Mouse (Mus musculus) adrenal gland, adult 18-20 months (tissue): ENCODE data around the gene Washc2. TPM values are rescaled to one million over a fixed set of nuclear protein-coding genes. Genes with fewer than 3 reads are reported as not detected.
A peak's percentile ranks its signal among the peaks of the same experiment; 100 is the strongest.

Source experiments
- DNase-seq, 2 experiments: peaks; one replicate each; pipeline ENCODE4 v3.0.0; 2021 to 2022; ENCODE audit warnings: low spot score in 2 of 2
- total RNA-seq, 2 experiments: library from RNA; stranded (reverse); gene quantifications; 1 replicate in 1 of 2; 2 replicates in 1 of 2; pipeline ENCODE4 v1.2.3; 2021

Gene Washc2
- total RNA-seq, 2 experiments from 2014 or later, result 47.6 to 48.6 TPM

DNA sequence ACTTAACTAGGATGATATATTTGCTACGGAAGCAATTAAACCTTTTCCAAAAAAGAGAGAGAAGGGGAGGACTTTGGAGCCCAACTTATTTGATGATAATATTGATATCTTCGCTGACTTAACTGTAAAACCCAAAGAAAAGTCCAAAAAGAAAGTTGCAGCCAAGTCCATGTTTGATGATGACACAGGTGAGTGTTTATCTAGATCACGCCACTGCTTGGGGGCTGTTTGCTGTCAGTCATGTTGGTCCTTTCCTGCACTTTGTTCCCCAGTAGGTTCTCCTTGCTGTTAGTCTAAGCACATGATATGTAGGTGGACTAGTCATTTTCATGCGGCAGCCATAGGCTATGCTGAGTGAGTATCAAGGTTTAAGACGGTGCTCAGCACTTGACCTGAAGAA is 52.6 kb downstream of the Washc2 start:
- no peak for DNase-seq

DNA sequence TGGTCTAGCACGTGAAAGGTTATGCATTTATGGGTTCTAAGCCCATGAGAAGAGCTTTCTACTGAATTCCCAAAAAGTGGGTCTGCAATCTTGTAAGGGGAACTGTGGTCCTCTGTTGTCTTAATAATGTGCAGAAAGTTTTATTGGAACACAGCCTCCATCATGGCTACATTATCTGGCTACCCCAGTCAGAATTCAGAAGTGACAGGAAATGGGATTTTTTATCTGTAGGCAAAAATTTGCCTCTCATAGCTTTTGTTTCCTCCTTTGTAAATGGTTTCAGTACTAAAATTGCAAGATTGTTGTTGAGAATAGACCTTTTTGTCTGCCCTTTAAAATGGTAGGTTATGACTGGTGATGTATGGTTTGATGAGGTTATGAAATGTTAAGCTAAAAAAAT is 55.0 kb downstream of the Washc2 start:
- no peak for DNase-seq

DNA sequence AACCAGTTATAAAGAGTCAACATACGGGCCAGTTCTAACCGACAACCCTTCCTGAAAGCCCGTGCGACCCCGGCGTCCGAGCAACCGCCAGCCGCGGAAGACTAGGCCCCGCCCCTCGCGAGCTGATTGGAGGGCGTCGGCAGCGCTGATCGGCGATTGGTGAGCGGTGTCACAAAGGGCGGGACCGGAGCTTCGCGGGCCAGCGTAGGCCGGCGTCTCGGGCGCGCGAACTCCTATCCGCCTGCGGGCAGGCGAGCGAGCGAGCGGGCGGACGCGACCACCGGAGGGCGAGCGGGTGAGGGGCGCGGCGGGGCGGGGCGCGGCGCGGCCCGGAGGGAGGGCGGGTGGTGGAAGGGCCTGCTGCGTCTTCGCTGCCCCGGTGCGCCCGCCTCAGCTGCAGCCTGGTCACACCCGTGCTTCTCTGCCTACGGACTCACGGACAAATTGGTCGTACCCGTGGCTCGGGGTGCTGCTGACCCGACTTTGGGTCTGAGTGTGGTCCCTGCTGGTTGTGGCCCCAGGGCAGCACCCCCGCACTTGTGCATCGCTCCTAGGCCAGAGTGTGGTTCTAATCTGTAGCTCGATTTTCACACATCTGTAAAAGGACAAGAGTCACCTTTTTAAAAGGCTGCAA is 56.3 kb downstream of the Washc2 start, which contains the start of gene Zfand4:
Gene Zfand4 (plus strand): TSS at position 205 of the 634 bp plus-strand sequence.
- DNase-seq, result peak; percentile 92 to 94

DNA sequence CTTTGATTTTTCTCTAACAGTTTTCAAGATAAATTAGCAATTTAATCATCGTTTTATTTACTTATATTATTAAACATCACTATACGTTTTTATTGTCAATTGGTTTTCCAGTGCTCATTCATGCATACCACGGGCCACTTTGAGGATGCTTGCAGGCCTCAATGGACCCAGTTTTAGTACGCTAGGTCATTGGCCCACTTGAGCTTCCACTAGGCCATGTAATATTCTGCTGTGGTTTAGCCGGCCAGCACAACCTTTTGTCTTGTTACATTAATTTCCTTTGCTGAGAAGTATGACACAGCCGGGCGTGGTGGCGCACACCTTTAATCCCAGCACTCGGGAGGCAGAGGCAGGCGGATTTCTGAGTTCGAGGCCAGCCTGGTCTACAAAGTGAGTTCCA is 57.0 kb downstream of the Washc2 start:
- DNase-seq, result no peak

DNA sequence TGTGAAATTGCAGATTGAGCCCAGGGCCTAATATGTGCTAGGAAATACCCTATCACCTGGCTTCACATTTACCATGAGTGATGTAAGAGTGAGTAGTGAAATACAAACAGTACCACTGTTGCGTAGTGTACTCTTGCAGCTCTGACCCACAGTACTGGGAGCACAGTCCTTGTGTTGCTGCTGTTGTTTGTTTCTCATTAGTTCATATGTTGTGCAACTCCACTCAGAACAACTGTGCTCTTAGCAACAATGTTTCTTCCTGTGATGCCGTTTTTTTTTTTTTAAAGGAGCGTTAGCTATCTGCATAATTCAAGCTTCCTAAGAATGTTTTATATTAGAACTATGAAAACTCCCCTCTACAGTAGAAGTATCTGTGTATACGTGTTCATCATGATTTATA is 57.8 kb downstream of the Washc2 start:
- DNase-seq, result no peak

DNA sequence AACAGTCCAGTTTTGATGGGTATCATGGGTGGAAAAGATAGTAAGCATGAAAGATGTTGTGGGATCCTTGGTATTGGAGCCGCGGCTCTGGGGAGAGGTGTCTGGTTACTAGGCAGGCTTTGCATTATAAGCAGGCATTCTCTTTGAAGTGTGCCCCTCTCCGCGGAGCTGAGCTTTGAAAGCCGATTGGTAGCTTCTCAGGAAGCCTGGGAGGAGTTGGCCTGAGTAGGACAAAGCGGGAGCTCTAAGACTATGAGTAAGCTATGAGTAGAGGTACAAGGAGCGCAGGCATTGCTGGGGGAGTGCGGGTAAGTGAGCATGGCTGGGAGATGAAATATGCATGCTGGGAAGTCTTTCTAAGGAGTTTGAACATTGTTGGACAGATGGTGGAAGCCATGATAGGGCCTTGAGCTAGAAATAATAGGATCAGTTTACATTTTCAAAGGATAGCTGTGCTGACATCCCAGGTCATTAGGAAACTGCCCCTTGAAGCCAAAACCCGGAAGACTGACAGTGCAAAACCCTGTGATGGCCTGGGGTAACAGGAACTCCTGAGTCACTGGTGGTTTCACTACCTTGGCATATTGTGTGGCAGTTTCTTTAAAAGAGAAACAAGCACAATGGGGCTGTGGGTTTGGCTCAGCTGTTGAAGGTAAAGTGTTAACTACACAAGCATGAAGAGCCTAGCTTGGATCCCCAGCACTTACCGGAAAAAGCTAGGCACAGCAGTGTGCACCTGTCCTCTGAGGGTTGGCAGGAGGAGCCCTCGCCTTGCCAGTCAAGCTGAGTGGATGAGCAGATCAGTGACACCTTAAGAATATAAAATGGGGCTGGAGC is 58.7 kb downstream of the Washc2 start:
- no peak for DNase-seq

DNA sequence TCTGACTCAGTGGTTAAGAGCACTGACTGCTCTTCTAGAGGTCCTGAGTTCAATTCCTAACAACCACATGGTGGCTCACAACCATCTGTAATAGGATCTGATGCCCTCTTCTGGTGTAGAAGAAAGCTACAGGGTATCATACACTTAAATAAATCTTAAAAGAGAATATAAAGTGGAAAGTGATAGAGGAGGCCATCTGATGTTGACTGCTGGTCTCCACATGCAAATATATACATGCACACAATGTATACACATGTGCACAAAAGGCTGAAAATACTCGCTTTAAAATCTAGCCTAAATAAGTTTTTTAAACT is 59.2 kb downstream of the Washc2 start:
- no peak for DNase-seq

DNA sequence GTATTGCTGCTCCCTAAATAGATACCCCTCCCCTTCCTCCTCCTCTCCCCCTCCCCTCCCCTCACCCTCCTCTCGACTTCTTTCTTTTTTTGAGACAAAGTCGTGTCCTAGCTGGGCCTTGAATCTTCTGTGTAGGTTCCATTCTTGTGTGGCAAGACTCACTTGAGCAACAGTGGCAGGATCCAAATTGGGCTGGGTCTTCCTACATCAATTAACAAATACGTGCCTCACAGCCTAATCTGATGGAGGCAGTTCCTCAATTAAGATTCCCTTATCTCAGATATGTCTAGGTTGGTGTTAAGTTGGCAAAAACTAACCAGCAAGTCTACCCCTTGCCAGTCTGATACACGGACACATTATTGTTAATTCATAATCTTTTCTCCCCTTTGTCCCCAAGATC is 67.9 kb downstream of the Washc2 start:
- DNase-seq, result no peak

DNA sequence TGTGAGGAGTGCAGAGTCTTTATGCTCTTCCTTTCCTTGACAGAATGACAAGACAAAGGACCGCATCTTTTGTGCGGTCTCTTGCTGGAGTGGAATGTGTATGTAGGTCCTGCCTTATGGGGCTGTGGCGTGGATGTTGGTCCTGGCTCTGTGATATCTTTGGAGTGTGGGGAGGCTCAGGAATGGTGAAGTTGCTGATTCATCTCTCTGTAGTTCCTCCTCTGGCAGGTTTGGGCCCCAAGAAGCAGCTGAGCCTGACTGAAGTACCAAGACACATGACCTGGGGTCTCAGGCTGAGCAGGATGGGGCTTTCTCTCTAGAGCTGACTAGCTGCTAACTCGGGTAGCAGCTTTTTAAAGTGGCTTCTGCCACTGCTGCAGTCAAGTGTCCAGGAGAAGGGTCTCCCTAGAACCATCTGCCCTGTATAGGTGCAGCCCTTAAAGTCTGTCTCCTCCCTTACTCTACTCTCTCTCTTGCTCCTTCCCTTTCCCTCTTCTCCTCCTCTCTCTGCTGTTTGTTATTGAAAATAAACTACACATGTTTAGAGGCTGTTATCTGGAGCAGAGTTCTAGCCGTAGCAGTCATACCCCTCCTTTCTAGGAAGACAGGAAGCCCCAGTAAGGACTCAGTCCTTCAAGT is 71.0 kb downstream of the Washc2 start:
- DNase-seq, result no peak

DNA sequence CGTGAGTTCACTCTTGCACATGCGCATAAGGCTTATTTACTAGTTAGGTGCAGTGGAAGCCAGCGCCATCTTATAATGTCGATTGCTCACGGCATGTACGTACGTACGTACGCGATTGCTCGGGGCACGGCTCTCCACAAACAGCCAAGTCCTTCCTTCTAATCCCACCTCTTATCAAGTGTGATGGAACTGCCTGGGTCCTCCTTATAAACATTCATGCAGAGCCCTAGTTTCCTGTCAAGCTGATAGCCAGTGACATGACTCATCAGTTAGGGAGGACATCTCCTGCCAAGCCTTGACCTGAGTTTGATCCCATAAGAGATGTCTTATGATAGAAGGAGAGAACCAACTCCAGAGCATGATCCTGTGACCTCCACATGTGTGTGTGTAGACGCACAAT is 73.2 kb downstream of the Washc2 start:
- no peak for DNase-seq

DNA sequence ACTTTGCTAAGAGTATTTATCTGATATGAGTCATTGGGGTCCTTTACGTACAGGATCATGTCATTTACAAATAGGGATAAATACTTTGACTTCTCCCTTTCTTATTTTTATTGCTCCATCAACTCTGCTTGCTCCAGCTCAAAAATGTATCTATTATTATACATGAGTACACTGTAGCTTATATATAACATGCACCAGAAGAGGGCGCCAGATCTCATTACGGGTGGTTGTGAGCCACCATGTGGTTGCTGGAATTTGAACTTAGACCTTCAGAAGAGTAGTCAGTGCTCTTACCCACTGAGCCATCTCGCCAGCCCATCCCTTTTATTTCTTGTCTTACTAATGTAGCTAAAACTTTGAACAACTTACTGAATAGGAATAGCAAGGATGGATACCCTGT is 74.7 kb downstream of the Washc2 start:
- no peak for DNase-seq

DNA sequence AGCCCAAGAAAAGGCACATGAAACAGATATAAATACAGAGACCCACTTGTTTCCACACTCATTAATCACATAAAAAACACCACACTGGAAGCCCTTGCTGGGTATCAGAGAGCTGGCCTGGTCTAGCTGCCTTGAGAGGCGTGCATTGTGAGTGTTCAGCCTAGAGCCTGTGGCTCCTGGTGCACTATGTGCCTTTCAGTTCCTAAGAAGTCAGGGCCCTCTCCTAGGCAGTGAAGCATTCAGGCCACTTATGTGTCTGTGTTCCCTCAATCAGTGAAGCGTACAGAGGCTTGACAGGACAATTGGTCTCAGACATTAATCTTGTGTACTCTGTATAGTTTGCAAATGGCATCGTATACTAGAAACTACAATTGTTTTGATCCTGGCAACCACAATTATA is 75.4 kb downstream of the Washc2 start:
- DNase-seq, result no peak

DNA sequence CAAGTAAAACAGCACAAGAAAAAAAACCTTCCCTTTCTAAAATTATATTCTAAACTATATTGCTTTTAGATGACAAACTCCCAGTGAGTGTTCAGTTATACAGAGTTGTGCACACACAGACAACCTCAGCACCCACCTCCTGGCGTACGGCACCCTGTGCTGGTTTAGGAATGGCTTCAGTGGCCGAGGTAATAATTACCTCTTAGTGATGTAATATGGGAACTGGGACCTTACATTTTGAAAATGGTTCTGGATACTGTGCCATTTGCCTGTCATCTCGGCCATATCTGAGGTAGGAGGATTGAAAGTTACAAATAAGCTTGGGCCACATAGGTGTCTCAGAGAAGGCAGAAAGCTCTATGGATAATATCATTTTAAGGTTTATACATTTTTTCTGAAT is 78.5 kb downstream of the Washc2 start:
- DNase-seq, result no peak

DNA sequence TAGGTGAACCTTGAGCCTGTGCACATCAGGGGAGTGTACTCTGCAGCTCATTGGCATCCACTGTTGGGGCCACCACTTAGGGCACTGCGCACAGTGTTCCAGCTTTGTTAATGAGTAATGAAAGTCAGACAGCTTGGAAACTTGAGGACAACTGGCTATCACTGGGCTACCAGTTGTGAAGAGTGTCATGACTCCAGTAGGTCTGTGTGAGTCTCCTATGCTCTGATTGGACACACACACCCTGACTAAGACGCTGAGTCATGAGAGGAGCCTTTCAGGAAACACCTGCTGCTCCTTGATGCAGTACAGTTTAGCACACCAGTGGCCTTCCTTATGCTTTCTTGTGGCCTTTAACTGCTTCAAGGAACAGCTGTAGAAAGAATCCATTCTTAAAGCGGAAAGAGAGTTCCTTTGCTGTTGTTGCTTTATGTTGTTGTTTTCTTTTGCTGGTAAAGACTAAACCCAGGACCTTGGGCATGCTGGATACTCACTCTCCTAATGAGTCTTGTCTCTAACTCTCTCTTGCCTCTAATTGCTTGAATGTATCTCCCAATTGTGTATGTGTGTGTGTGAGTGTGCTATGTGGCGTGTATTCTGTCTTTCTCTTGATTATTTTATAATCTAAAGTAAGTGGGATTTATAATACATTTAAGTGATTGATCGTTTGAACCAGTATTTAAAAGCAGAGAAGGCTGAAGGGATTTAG is 79.2 kb downstream of the Washc2 start:
- DNase-seq, result no peak

DNA sequence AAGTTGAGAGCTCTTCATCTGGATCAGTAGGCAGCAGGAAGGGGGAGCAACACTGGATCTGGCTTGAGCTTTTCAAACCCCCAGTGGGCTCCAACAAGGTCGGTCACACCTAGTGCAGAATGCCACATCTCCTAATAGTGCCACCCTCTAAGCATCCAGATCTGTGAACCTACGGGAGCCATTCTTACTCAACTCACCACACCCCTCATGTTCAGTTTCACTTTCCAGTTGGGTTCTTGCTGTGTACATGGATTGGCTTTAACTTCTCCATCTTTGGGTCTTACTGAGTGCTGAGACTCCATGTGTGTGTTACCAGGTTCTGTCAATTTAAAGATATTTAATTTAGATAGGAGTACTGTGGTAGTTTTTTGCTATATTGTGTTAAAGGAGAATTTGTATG is 103.6 kb downstream of the Washc2 start:
- DNase-seq, result no peak

Other genes starting within 250 kb of the Washc2 start
- gene Plxnd1, start 213.0 kb upstream of the Washc2 start, total RNA-seq, result 100 to 1,000 TPM; 116 to 135 TPM
- 10 to 100 TPM; 23.7 to 30.7 TPM for gene Tmcc1, start 14.6 kb upstream of the Washc2 start, total RNA-seq
- gene Zfand4, start 56.2 kb downstream of the Washc2 start, total RNA-seq, result under 1 TPM; 0.58 to 0.76 TPM
- 10 to 100 TPM; 59.6 to 76.5 TPM for gene March8, start 130.0 kb downstream of the Washc2 start, total RNA-seq